Mouse (Mus musculus) heart, postnatal 36 days (tissue): ENCODE measurements around the gene Dnah7a. TPM values are rescaled to one million over a fixed set of nuclear protein-coding genes. Genes with fewer than 3 reads are reported as not detected.
A peak's percentile ranks its signal among the peaks of the same experiment; 100 is the strongest.
"Not testable (repeated sequence)": the region's sequence is repeated elsewhere in the genome, so short reads cannot be mapped to it uniquely, and the experiment has no call there.

Experiments
- DNase-seq, 2 experiments: peaks; one replicate each; pipeline ENCODE4 v3.0.0; 2021 to 2022
- intact Hi-C: fragments of 180-260 bp; cut with DNase I; formaldehyde crosslinking; loops from one replicate; pipeline ENCODE4 v1.15.1; 2025
- total RNA-seq, 2 experiments: library from RNA; stranded (reverse); gene quantifications; 2 replicates each; pipeline ENCODE4 v1.2.3; 2021

Gene Dnah7a
- under 1 TPM in 1 of 2 experiments, not detected in 1; 0.03 TPM for total RNA-seq

DNA sequence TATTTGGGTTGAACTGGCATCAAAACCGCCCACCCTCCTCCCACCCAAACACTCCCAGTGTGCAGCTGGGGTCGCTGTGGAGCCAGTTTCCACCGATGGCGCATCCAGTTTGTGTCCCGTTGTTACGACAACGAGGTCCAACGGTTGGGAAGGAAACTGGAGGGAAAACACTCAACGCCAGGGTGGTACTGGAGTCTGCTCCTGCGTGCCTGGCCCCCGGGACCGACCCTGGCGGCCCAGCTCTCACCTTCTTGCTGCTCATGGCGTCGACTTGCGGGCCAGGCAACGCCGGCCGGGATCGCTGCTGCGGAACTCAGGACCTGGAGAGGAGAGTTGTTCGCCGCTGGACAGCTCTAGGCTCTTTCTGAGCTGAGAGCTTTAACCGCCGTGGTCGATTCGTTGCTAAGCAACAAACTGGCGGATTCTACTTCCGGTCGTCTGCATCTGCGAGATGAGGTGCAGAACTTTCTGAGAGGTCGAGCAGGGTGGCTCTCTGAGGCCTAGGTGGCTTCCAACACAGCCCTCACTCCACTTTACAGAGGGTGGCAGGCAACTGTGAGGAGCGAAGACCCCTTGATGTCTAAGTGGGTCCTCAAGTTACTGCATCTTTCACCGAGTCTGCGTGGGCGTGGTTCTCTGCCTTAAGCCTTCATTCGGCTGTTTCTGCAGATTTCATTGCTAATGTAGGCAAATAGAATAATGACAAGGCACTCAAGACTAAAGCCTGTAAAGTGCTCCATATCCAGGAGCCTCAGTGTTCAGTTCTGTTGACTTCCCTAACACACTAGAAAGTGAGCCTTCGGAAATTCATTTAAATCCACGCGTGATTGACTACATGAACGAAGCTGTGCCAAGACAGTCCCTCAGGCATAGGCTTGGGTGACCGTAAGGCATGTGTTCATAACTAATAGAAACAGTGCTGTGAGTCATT lies at the start of gene Dnah7a:
Dnah7a (minus strand) TSS at position 354 of the 931 bp plus-strand sequence.
- peak; percentile 1 to 4 for DNase-seq
- intact Hi-C loops = no loop called here

DNA sequence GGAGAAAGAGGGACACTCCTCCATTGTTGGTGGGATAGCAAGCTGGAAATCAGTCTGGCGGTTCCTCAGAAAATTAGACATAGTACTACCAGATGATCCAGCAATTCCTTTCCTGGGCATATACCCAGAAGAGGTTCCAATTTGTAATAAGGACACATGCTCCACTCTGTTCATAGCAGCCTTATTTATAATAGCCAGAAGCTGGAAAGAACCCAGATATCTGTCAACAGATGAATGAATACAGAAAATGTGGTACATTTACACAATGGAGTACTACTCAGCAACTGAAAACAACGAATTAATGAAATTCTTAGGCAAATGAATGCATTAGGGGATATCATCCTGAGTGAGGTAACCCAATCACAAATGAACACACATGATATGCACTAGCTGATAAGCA lies 46.9 kb upstream of the Dnah7a start:
- DNase-seq, intact Hi-C loops: not testable (repeated sequence)

DNA sequence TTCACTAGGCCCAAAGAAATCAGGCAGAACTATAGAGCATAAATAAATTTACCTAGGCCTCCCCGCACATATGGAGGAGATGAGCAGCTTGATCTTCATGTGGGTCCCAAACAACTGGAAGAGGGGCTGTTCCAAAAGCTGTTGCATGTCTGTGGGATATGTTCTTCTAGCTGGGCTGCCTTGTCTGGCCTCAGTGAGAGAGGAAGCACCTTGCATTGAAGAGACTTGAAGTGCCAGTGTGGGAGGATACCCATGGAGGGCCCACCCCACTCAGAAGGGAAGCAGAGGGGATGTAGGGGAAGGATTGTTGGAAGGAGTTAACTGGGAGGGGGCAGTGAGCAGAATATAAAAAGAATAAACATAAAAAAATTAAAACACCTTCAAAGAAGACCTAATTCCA lies 44.6 kb upstream of the Dnah7a start:
- no peak for DNase-seq
- intact Hi-C loops = no loop called here

DNA sequence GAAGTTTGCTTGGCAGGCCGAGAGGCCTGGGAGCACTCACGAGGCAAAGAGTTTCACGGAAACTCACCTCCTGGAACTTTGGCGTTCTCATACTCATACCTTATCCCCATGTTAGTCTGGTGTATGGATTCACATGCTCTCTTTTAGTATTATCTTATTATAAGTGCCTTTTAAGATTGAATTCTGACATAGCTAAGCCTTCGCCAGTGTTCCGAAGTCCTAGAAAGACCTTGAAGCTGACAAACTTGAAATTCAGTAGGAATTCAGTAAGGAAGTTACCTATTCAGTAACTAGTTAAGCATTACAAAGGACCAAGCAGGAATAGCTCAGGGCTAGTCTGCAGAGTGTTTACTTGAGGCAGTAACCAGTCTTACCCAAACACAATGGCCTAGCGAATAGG lies 44.1 kb upstream of the Dnah7a start:
- intact Hi-C loops, DNase-seq: not testable (repeated sequence)

DNA sequence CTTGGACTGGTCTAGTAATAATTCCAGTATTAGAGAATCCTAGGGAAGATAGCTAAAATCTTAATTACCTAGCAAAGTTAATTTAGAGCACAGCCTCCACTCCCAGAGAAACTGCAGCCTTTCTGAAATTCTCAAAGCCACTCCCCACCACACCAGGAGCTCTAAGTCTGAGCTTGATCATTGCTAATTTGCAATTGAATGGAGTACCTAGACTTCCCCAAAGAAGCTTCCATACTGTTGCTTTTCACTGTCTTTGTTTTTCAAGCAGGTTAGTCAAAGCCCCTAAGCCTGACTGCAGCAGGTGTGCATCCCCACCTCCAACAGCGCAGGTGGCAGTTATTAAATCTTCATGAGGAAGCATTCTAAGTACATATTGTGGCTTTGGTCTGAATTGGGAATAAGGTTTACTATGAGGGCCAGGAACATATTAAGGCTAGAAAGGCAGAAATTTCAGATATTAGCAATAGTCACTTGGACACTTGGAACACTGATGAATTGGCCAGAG lies 43.3 kb upstream of the Dnah7a start:
- intact Hi-C loops = not testable (repeated sequence)

DNA sequence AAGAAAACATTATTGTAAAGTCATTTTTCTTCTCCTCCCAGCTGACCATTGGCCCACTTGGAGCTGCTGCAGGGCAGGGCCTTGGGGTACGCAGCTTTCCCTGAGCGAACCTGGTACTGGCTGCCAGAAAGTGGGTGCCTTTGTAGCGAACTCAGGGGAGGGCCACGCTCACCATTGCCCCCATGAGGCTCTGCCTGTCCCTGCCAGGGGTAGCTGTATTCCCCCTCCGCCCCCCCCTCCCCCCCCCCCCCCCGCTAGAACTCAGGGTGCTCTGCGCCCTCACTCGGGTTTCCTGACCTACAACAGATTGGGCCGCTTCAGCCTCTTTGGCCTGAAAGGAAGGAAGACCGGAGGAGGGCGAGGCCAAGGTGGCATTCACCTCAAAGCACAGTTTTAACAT lies 42.0 kb upstream of the Dnah7a start:
- intact Hi-C loops = no loop called here
- no peak for DNase-seq

More for the DNA sequence above, 43.3 kb upstream of the Dnah7a start:
- DNase-seq = not testable (repeated sequence)

DNA sequence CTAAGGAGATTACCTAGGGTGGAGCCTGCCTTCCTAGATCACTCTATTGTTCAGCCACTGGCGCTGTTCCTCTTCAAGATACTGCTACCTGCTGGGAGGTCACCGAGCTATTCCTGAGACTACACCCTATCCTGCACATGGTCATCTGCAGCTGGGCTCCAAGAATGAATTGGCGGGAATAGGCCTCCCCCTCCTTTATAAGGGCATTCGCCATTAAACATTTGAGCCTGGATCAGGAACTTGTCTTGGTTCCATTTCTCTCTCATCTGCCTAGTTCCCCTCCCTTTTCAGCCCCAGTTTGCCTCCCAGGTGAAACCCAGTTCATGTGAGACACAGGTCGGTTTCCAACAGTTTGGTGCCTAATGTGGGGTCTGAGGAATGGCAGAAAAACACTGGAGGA lies 39.4 kb upstream of the Dnah7a start:
- intact Hi-C loops = no loop called here

DNA sequence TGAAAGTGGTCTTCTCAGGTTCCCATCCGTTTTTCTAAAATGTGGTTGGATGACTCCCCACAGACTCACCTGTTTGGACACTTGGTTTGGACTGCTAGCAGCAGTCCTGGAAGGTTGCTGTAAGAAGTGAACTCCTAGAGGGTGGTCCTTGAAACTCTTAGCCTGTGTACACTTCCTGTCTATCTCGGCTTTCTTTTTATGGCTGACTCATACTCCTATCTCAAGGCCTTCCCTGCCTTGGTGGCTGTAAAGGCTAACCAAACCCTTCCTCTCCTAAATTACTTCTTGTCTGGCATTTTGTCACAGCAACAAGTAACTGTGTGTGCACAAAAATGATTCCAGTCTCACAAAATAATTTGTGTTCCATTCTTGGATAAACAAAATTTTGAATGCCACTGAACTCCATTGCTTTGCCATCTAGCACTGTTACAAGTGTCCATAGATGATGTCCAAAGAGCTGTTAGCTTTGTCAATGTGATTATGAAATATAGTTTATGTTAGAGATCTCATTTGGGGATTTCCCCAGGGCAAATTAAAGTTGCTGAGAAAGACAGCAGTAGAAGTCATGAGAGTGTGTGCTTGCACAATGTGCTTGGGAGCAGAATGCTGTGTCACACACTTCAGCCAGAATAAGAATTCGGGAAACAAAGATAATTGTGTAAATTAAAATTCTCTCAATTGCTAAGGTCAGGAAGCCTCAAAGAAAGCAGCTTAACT lies 35.3 kb upstream of the Dnah7a start:
- intact Hi-C loops = no loop called here
- no peak for DNase-seq

More for the DNA sequence above, 39.4 kb upstream of the Dnah7a start:
- DNase-seq = no peak

DNA sequence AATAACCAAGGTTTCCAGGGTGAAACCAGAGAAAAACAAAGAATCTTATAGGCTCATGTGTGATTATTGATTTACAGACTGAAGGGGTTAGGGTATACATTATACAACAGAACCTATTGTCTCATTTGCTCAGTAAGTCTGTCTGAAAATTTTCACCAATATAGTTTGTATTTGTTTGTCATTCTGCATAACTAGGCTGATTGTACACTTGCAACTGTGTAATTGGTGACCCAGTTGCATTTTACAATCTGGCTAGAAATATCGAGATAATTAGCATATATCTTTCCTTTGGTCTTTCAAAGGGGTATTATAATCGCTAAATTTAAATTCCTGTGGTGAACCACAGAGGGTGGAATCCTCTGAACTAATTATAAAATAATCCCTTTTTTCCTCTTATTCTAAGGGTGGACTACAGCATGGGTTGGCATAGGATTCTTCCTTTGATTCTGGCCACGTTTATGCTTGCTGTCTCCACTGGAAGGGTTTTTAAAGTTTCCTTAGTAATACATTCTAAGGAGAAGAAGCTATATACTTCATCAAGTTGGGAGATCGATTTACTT lies 34.3 kb upstream of the Dnah7a start:
- intact Hi-C loops = no loop called here
- DNase-seq = no peak

DNA sequence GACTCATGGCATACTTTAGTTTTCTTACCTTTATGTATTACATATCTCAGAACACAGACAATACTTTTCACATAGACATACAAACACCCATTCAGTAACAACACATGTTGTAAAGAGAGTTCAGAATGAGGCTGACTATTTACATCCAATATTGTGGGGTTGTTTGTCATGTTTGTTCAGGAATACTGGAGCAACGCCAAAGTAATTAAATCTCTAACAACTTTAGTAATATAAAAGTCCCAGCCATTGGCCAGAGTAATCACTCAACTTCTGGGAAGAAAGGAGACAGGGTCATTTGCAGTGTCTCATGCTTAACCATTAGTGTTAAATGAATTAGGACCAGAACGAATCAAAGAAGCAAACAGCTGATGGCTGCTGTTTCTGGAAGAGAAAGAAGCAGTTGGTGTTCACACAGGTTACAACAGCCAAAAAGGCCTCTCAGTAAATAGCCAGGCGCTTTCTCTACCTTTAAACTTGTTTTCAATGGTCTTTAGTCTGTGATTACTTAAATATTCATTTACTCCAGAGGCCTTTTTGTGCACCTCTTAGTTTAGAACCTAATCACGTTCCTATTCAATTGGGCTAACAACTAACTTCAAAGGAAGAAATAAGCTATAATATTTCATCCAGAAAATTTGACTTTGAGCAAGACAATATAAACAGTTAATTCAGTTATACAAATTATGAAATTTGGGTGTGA lies 33.6 kb upstream of the Dnah7a start:
- intact Hi-C loops, DNase-seq: not testable (repeated sequence)

DNA sequence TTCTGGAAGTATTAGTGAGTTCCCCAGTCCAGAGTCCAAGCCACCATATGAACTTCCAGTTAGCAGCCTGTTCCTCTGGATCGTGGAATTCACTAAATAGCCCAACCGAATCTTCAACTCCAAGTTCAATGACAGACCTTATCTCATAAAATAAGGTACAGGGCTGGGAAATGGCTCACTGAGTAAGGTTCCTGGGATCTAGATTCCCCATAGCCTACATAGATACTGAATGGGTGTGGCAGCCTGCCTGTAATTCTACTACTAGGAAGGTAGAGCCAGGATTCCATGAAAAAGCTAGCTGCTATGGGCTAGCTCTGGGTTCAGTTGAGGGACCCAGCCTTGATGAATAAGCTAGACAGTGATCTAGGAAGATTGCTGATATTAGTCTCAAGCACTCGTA lies 30.0 kb upstream of the Dnah7a start:
- intact Hi-C loops = no loop called here
- DNase-seq = no peak

DNA sequence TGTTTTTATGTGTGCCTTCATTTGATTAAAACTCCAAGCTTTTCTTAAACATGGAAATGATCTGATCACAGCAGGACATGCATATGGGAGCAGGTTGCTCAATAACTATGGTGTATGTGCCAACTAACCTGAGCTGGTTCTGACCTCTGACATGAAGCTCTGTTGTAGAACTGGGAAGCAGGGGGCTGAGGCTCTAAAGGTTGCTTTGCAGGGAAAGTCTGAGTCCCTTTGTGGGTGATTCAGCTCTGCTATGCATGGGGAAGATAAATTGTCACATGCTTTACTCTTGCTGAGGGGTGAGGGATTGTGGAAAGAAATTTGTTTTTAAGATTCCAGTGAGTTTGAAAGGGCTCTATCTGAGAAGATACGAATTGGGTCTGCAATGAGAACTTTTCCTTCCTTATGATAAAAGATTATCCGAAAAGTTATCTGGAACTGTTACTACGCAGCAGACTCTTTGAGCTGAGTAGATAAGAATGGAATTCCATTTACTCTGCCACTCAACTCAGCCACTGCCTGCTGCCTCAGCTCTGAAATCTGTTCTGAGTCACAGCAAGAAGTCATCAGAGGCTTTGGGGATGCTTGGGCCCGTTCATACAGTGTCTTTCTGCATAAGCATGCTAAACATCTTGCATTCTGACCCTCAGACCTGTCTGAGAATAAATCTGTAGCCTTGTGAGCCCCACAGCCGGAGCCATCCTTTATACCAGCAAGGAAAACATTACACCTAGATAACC lies 22.1 kb upstream of the Dnah7a start:
- DNase-seq = no peak
- intact Hi-C loops = no loop called here

DNA sequence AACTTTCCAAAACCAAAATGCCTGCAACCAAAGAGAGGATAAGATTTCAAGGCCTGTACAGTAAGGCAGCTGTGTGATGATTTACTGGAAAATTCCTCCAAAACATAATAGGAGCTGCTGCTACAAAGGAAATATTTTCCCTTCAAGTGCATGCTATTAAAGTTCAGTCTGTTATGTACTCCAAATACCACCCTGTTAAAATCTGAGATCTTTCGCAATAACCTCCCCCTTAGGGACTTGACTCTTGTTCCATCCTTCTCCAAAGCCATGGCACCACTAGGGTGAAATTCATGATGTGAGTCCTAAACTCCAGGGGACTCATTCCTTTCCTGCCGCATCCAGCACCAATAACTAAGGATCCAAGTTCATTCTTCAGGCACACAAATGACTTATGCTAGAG lies 20.3 kb upstream of the Dnah7a start:
- no peak for DNase-seq
- intact Hi-C loops = no loop called here

DNA sequence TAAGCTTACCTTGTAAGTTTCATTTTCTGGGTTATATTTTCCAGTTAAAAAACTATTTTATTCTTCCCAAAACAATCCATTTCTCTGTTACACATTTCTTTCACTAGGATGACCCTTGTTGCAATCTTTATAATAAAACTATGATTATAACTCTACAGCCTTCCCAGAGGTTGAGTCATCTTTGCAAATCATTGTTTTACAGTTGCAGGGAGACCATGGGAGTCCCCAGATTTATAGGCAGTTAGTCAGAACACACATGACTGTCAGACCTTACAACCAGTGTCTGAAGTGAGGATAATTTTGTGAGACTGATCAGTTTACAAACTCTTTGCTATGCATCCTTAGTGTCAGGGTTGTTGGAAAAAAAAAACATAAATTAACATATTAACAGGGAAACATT lies 14.8 kb upstream of the Dnah7a start:
- DNase-seq = no peak

DNA sequence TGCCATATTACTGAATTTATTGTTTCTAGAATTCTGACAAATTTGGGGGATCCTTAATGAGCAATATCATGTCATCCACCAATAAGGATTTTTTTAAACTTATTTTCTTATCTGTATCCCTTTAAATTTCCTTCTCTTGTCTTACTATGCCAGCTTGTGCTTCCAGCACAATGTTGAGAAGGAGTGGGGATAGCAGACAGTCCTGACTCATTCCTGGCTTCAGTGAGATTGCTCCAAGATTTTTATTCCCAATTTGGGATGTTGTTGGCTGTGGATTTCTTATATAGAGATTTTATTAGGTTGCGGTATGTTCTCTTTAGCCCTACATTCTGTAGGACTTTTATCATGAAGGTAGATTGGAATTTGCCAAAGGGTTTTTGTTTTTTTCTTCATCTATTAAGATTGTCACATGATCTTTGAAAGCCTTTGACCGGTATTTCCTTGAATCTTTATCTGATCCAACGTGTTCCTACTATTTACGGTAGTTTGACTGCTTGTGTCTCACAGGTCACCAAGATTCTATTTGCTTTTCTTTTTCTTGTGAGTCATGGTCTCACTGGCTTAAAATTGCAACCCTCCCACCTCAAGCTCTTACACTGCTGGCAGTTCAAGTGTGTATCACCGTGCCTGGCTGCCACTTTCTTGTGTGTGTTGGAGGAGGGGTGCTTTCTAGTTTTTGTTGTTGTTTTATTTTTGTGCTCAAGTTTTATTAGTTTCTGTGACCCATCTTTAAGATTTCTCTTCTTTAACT lies 14.2 kb upstream of the Dnah7a start:
- intact Hi-C loops = no loop called here
- DNase-seq = no peak

More for the DNA sequence above, 14.8 kb upstream of the Dnah7a start:
- intact Hi-C loops = no loop called here

DNA sequence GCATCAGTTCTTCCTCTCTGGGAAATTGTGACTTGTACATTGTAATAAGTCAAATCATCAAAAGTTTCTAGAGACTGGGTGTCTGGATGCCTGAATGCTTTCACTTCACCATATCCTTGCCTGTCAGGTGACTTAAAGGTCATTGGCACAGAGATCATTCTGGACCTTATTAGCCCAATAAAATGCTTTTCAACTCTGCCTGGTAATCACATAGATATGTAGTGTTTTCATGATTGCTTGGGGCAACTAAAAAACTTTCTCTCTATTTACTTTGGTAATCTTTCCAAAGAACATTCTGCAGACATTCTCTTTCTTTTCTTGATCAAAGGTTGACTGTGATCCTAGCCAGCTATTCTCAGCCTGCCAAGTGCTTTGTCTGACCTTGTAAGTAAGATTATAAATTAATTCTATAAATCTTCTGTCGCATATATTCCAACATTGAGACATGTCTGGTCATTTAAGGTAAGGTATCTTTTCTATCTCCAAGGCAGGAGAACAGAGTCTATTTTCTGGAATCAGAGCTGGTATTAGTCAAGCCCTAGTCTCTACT lies 9.5 kb upstream of the Dnah7a start:
- no peak for DNase-seq
- intact Hi-C loops = loop anchor here (5.0 kb wide), 1 partner anchor 616 kb away; no protein-coding TSS in a partner anchor

DNA sequence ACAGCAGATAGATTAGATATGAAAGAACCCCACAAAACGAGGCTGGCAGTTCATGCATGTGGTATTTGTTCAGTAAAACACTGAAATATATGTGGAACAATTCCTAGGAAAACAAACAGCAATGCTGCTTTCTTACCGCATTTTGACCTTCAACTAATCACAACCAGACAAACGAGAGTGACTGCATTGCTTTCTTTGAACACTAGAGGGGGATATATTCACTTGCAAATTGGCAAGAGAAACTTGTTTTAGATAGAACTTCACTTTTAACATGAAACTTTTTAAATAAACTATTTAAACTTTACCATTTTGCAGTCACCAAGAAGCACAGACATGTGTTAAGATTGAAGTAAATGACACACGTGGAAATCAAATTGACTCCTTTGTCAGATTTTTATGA lies 8.9 kb upstream of the Dnah7a start:
- DNase-seq = no peak
- intact Hi-C loops = loop anchor here (5.0 kb wide), 1 partner anchor 617 kb away; no protein-coding TSS in a partner anchor

DNA sequence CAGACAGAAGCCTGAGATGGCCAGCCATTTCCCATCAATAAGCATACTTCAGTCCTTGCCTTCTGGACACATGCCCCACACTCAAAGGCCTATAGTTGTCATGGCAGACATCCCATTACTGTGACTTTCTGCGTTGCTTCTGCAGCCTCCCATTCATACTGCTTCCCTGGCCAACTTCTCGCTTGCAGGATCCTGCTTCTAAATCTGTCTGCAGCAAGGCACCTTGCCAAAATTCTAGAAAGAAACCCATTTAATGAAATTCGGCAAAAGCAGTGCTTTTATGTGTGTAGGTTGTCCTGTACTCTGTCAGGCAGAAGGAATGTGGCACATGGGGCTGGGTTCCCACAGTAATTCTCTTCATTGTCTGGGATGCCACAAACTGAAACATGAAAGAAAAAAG lies 6.8 kb upstream of the Dnah7a start:
- DNase-seq = not testable (repeated sequence)
- intact Hi-C loops = loop anchor here (2.0 kb wide), 1 partner anchor 661 kb away; no protein-coding TSS in a partner anchor

DNA sequence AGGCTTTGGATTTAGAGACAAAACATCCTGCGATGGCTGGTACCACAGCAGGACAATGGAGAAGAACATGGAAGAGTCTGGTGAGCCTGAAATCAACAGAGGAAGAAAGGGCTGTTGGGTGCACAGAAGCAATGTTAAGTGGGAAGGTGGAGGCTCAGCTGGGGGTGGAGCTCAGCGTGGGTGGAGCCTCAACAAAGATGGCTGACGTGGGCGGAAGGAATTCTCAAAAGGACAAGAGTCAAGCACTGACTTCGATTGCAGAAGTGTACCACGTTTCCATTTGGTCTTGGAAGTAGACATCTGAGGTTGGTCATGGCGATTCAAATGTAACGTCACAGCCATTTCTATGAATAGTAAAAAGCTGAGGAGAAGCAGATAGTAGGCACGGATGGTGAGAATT lies 4.5 kb upstream of the Dnah7a start:
- no peak for DNase-seq
- intact Hi-C loops = no loop called here
